Mouse (Mus musculus): ENCODE measurements around the gene Tnik.

Tnik gene

GRCm38 (mm10) chr3:28264841-28265150, 1.8 kb downstream of the Tnik start:
- no peak for DNase-seq (ENCODE audit: low read depth, low spot score)

- no peak for DNase-seq (ENCODE audit: low read depth, low spot score)
Measured at GRCm38 (mm10) chr3:28265183-28265582, 2.2 kb downstream of the Tnik start.

GRCm38 (mm10) chr3:28265656-28266055, 2.6 kb downstream of the Tnik start:
- DNase-seq (ENCODE audit: low read depth, low spot score): no peak

- DNase-seq (ENCODE audit: low read depth, low spot score): no peak
Measured at GRCm38 (mm10) chr3:28267211-28267610, 4.2 kb downstream of the Tnik start.

GRCm38 (mm10) chr3:28269716-28270115, 6.7 kb downstream of the Tnik start:
- DNase-seq (ENCODE audit: low read depth, low spot score): no peak

DNA sequence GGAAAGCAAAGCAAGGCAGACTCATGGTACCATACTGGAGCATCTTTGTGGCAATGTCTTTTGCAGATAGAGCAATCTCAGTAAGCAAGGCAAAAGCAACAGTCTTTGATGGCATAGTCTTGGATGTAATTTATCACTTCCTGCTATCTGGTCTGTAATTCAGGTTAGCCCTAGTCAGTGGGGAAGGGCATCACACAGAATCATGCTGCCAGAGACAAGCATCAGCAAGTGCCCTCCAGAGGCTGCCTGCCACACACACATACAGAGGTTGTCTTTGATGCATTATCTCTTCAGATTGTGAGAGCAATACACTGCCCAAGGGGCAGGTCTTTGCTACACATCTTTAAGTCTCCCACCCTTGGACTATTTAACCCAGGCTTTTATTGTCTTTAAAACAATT, 8.9 kb downstream of the Tnik start:
- DNase-seq (ENCODE audit: low read depth, low spot score): no peak

DNA sequence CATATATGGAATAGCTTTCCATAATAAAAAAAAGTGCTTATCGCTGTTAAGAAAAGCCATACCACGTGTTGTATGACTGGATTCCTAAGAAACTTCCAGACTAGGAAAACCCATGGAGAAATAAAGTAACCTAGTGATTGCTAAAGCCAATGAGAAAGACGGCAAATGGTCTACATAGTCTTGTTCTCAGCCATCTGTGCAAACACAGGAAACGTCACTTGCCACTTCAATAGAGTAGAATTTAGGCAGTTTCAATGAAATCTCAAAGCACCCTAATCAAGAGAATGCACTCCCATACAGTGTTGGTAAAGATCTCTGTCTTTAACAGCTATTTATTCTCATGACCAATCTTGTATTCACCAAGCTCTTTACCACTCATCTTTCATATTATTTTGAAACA, 11.7 kb downstream of the Tnik start:
- no peak for DNase-seq (ENCODE audit: low read depth, low spot score)

DNA sequence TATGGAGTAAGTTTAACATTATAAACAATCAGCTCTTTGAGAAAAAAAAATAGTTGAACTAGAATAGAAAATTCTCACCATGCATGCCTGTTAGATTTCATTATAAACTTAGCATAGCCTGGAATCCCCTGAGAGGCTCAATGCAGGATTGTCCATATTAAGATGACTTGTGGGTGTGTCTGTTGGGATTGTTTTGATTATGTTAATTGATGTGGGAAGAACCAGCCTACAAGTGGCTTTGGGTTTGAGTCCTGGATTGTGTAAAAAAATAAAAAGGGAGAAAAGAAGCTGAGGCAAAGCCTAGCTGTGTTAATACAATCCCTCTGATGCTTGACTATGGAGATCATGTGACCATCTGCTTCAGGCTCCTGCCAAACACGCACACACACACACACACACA, 26.7 kb downstream of the Tnik start:
- no peak for DNase-seq (ENCODE audit: low read depth, low spot score)

- no peak for DNase-seq (ENCODE audit: low read depth, low spot score)
Measured at GRCm38 (mm10) chr3:28301378-28301777, 38.4 kb downstream of the Tnik start.

DNA sequence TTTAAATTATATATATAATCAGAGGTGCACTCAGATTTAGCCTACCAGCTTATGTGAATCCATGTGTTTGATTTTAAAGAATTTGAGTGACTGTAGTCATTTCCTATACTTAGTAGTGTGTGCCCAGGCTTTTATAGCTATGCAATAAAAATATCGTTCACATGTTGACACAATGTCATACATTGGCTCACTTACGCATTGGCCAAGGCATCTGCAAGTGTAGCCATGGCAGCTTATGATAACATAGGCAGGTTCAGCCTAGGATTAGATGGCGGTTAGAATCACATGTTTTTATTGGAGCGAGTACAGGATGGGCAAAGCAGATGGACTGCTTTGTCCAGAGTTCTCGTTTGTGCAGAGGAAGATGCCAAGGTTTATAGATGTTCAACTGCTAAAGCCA, 40.9 kb downstream of the Tnik start:
- DNase-seq (ENCODE audit: low read depth, low spot score): no peak

- no peak for DNase-seq (ENCODE audit: low read depth, low spot score)
Measured at GRCm38 (mm10) chr3:28306852-28307251, 43.8 kb downstream of the Tnik start.

GRCm38 (mm10) chr3:28314438-28314837, 51.4 kb downstream of the Tnik start:
- no peak for DNase-seq (ENCODE audit: low read depth, low spot score)

GRCm38 (mm10) chr3:28317339-28317738, 54.3 kb downstream of the Tnik start:
- DNase-seq (ENCODE audit: low read depth, low spot score): no peak

DNA sequence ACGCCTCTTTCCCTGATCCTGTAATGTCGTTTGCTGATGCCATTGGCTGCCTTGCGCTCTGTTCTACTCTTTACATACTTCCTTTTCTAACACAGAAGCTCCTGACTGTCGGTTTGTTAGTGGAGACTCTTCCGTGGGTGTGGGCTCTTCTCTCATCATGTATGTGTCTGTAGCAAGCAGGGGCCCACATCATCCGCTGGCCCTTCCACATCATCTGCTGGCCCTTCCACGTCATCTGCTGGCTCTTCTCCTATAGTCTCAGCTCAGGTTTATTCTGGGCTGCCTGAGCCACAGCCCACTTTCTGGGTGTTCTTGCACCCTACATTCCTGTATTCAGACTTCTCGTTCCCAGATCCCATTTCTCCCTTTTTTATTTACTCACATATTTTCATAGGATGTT, 58.6 kb downstream of the Tnik start:
- no peak for DNase-seq (ENCODE audit: low read depth, low spot score)

GRCm38 (mm10) chr3:28325613-28326233, 62.7 kb downstream of the Tnik start:
- no peak for DNase-seq (ENCODE audit: low read depth, low spot score)

DNA sequence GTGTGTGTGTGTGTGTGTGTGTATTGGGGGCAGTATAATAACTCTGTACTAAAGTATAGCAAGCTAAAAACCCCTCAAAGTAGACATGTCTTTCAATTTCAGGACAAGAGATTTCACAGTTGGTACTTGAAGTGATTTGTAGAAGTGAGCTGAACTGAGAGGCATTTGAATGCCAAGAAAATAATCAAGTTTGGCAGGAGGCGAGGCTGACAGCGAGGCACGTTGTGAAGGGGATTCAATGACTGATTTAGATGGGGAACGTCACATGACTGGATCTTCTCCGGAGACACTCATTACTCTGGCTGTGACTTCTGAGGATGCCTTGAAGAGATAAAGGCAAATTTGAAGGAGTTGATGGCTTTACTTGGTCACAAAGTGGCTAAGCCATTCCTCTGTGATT, 69.3 kb downstream of the Tnik start:
- no peak for DNase-seq (ENCODE audit: low read depth, low spot score)

- peak; percentile 66 for DNase-seq (ENCODE audit: low read depth, low spot score)
Measured at GRCm38 (mm10) chr3:28333869-28334268, 70.9 kb downstream of the Tnik start.

GRCm38 (mm10) chr3:28334547-28334946, 71.5 kb downstream of the Tnik start:
- no peak for DNase-seq (ENCODE audit: low read depth, low spot score)

- DNase-seq (ENCODE audit: low read depth, low spot score): no peak
Measured at GRCm38 (mm10) chr3:28340071-28340470, 77.1 kb downstream of the Tnik start.

DNA sequence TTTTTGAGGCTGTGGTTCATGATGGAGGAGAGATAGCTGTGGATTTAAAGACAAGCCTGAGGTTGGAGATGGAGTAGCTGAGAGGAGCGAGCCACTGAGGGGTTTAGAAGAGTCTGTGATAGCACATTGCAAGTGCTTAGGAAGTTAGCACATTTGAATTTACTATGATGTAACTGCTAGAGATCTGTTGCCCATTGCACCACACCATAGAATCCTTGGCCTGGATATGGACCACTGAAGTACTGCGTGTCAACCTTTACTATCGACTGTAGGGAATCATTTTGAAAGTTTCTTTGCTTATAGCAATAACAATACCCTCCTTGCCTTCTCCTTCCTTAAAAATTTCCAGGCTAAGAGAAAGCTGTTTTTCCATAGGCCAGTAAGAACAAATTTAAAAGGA, 80.2 kb downstream of the Tnik start:
- DNase-seq (ENCODE audit: low read depth, low spot score): no peak

DNA sequence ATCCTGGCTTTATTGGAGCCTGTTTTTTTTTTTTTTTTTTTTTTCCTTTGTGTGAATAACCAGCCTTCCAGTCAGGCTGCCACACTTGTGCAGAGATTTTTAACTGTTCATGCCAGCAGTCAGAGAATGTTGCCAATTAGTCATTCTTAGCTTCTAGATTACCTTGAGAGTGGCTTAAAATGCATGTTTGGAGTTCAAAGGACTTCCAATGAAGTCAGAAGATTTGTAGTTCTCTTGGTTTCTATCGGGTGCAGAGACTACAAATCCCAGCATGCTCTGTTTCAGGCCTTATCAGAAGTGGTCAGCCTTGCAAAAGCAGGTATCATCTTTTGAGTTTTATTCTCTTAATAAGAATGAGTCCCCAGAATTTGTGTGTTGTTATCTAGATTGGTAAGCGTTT, 80.6 kb downstream of the Tnik start:
- no peak for DNase-seq (ENCODE audit: low read depth, low spot score)

GRCm38 (mm10) chr3:28345446-28345845, 82.4 kb downstream of the Tnik start:
- DNase-seq (ENCODE audit: low read depth, low spot score): no peak

DNA sequence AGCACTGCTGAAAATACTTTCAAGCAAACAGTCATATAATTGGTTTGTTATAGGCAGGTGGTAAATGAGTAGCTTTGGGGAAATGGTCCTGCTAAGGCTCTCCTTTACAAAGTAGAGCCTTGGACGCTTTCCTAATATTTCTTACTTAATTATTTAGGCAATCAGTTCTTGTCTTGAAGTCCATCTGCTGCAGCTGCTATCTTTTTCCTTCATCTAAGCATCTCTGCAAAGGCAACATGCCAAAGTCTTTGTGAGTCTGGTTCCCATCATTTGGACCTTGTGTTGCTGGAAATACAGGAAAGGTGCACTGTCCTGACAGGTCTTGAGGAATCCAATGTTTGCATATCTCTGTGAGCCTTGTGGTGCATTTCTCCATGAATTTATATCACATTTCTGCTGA, 82.9 kb downstream of the Tnik start:
- DNase-seq (ENCODE audit: low read depth, low spot score): no peak

DNA sequence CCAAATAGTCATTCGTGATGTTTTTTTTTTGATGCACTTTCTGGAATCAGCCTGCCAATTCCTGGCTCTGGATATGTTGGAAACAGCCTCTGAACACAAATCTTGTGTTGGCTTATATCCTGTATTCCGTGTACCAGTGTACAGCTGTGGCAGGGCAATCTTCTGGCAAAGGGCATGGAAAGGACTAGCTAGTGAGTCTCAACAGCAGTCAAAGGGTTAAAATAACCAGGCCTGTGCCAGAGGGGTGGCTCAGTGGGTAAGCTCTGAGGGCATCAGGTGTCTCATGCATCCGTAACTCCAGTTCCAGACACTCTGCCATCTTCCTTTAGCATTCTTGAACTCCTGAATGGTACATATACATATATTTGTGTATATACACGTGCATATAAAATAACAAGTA, 83.5 kb downstream of the Tnik start:
- no peak for DNase-seq (ENCODE audit: low read depth, low spot score)
